Mouse (Mus musculus) heart, embryonic 11.5 days (tissue): ENCODE measurements at regions not wholly inside any gene's neighbourhood (a gene's known extent, or its start where the extent isn't known, plus 50 kb on each side); places are given as distances from the start of the nearest gene placed in this dataset.

Source experiments
- ATAC-seq: fragments of 200-750 bp; cut with Nextera tagmentation; replicated peaks from 2 replicates; pipeline ENCODE4 v1.8.0; 2017; ENCODE audit warnings: moderate library complexity; ENCODE audit not compliant: insufficient number of reproducible peaks, low FRiP score, low TSS enrichment
- H3K27ac ChIP-seq: fragments of 300-500 bp; sonication (generic); 2 replicates; pipeline ENCODE4 v1.5.1; 2014; ENCODE audit warnings: mild to moderate bottlenecking, low read depth, low read length
- H3K27me3 ChIP-seq: fragments of 300-500 bp; sonication (generic); 2 replicates; pipeline ENCODE4 v1.6.1; 2014; ENCODE audit warnings: mild to moderate bottlenecking, low read length, mixed read lengths; ENCODE audit not compliant: control insufficient read depth, insufficient read depth
- H3K36me3 ChIP-seq: fragments of 300-500 bp; sonication (generic); 2 replicates; pipeline ENCODE4 v1.6.1; 2014; ENCODE audit warnings: mild to moderate bottlenecking, low read length, moderate library complexity, mixed read lengths; ENCODE audit not compliant: control insufficient read depth, insufficient read depth
- H3K4me1 ChIP-seq: fragments of 300-500 bp; sonication (generic); 2 replicates; pipeline ENCODE4 v1.6.1; 2014; ENCODE audit warnings: low read length; ENCODE audit not compliant: control insufficient read depth, insufficient read depth
- H3K4me2 ChIP-seq: fragments of 300-500 bp; sonication (generic); 2 replicates; pipeline ENCODE4 v1.6.1; 2014; ENCODE audit warnings: mild to moderate bottlenecking, moderate library complexity
- H3K4me3 ChIP-seq: fragments of 300-500 bp; sonication (generic); 2 replicates; pipeline ENCODE4 v1.5.1; 2014; ENCODE audit warnings: low read depth, low read length
- H3K9ac ChIP-seq: fragments of 300-500 bp; sonication (generic); 2 replicates; pipeline ENCODE4 v1.6.1; 2014; ENCODE audit warnings: mild to moderate bottlenecking, low read depth, low read length, moderate library complexity
- H3K9me3 ChIP-seq: fragments of 300-500 bp; sonication (generic); replicated peaks from 2 replicates; pipeline ENCODE4 v1.6.1; 2016; ENCODE audit warnings: low read length; ENCODE audit not compliant: control insufficient read depth
- WGBS: fragments of 180-500 bp; shearing (Covaris S2); extraction: QIAGEN DNeasy Blood & Tissue Kit; methylation state at CpG from one replicate; pipeline ENCODE4 v1.1.7; 2014; ENCODE audit not compliant: insufficient replicate concordance; 5-methylcytosine and 5-hydroxymethylcytosine counted together

DNA sequence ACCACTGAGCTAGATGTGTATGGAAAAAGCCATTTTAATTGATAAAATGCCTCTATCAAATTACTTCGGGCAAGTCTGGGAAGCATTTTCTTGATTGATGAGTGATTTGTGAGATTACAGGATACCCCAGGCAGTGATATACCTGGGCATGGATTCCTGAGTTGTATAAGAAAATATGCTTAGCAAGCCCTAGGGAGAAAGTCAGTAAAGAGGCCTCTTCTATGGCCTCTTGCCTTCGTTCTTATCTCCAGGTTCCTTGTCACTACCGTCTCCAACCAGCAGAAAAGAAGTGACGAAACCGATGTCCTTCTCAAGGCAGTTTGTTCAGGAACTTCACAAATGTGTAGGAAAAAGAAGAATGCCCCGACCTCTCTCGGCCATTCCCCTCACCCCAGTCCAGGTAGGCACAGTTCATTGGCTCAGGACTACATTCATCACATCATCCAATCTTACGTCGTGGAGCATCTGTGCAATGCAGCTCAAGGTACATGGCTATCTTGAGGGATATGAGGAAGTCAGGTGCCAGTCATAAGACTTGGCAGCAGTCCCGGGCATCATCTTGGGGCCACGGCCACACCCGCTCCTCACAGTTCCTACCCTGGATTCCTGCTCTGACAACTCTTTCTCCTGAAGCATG lies 310.2 kb downstream of the Cdh11 start:
- Histone ChIP-seq H3K36me3 (no peaks in the 10 kb centered on the region), H3K27ac (no peak overlapping the region), H3K27me3 (no peaks in the 10 kb centered on the region), H3K4me1 (no peaks in the 10 kb centered on the region), H3K4me3 (no peak overlapping the region), H3K9ac (no peak overlapping the region), H3K9me3 (no peaks in the 10 kb centered on the region), H3K4me2 (no peak overlapping the region)
- WGBS = 82% methylated on average over 12 of the region's 12 CpGs
- no peak for ATAC-seq

DNA sequence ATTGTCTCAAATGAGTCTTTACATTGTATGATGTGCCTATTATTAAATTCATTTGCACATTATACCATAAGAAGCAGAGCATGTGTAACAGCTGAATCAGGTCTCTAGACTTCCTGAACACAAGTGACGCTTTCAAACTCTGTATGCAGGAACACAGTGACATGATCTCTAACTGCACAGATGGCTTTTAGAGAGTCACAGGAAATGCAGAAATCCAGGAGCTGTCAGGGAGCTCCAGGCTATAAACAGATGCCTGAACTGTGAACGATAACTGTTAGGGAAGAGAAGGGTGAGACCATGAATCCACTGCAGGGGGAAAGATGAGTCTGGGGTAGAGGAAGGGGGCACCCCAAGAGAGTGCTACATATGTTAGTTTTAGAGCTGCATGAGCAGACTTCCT lies 311.2 kb downstream of the Cdh11 start:
- no peak overlapping the region for H3K27ac ChIP-seq
- no peak for ATAC-seq
- no peaks in the 10 kb centered on the region for H3K36me3 ChIP-seq
- no peak overlapping the region for H3K4me3 ChIP-seq
- no peaks in the 10 kb centered on the region for H3K27me3 ChIP-seq
- H3K9ac ChIP-seq = no peak overlapping the region
- no peaks in the 10 kb centered on the region for H3K9me3 ChIP-seq
- 65% methylated on average over 2 of the region's 2 CpGs for WGBS
- no peak overlapping the region for H3K4me2 ChIP-seq
- H3K4me1 ChIP-seq = no peaks in the 10 kb centered on the region

DNA sequence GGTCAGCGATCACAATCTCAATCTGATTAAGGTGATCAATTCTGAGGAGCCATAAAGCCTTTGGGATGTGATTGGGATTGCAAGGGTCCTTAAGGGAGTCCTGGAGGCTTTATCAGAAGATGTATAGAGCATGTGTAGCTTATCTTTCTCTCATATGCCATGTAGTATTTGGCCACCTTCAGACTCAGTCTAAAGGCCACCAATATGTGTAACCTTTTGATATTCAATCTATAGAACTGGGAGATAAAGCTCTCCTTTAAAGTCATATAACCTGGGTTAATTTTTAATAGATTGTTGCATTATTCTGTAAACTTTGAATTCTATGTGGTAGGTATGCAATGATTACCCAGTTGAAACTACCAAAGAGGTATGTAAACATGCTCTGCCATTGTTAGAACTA lies 314.1 kb downstream of the Cdh11 start:
- H3K36me3 ChIP-seq = no peaks in the 10 kb centered on the region
- no peaks in the 10 kb centered on the region for H3K9me3 ChIP-seq
- no peaks in the 10 kb centered on the region for H3K27me3 ChIP-seq
- WGBS = 86% methylated on average over 1 of the region's 1 CpGs
- H3K4me3 ChIP-seq = no peak overlapping the region
- ATAC-seq = no peak
- H3K9ac ChIP-seq = no peak overlapping the region
- no peak overlapping the region for H3K27ac ChIP-seq
- H3K4me2 ChIP-seq = no peak overlapping the region
- no peaks in the 10 kb centered on the region for H3K4me1 ChIP-seq

GRCm38 (mm10) chr8:102462601-102463000 lies 322.8 kb downstream of the Cdh11 start:
- Histone ChIP-seq H3K4me3 (no peak overlapping the region), H3K27me3 (no peaks in the 10 kb centered on the region), H3K4me1 (no peaks in the 10 kb centered on the region), H3K4me2 (no peak overlapping the region), H3K9ac (no peak overlapping the region), H3K27ac (no peak overlapping the region), H3K9me3 (no peaks in the 10 kb centered on the region), H3K36me3 (no peaks in the 10 kb centered on the region)
- WGBS = 88% methylated on average over 2 of the region's 2 CpGs
- no peak for ATAC-seq

- Histone ChIP-seq H3K36me3 (no peaks in the 10 kb centered on the region), H3K4me3 (no peak overlapping the region), H3K9ac (no peak overlapping the region), H3K9me3 (no peaks in the 10 kb centered on the region), H3K4me2 (no peak overlapping the region), H3K27ac (no peak overlapping the region), H3K27me3 (no peaks in the 10 kb centered on the region), H3K4me1 (no peaks in the 10 kb centered on the region)
- no peak for ATAC-seq
- 82% methylated on average over 4 of the region's 4 CpGs for WGBS
Observed at GRCm38 (mm10) chr8:102443006-102443405, 342.4 kb downstream of the Cdh11 start.

DNA sequence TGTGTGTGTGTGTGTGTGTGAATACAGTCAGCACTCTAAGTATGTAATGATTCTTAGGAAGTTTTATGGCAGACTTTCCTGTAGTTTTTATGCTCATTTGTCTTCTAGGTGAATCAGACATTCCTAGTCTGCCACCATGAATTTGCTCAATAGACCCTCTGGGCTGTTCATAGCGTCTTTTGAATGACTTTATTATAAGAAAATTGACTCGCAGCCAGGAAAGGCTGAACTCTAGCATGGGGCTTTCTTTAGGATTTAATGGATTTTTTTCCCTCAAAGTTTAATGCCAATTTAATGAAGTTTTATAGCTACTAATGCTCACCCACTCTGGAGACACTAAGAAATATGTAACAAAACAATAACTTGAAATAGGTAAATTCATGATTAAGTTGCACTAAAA lies 363.6 kb downstream of the Cdh11 start:
- H3K36me3 ChIP-seq = no peaks in the 10 kb centered on the region
- no peak overlapping the region for H3K27ac ChIP-seq
- no peaks in the 10 kb centered on the region for H3K27me3 ChIP-seq
- H3K9ac ChIP-seq = no peak overlapping the region
- 70% methylated on average over 2 of the region's 2 CpGs for WGBS
- no peaks in the 10 kb centered on the region for H3K9me3 ChIP-seq
- H3K4me3 ChIP-seq = no peak overlapping the region
- no peaks in the 10 kb centered on the region for H3K4me1 ChIP-seq
- H3K4me2 ChIP-seq = no peak overlapping the region
- no peak for ATAC-seq

DNA sequence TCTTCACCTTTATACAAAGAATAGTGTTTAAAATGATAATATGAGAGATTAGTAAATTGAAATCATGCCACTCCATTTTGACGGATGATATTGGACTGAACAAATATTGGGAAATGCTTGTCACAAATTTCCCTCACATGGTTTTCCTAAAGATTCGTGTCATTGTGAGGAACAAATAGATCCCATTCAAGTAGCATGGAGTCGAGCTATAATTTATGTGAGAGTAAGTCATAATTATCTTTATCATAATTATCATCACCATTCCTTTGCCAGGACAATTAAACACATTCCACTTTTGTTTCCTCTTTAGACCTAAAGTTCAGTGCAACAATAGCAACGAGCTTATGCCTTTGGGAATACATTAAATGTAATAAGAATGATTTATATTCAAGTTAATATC lies 370.5 kb downstream of the Cdh11 start:
- no peak for ATAC-seq
- no peak overlapping the region for H3K9ac ChIP-seq
- H3K27me3 ChIP-seq = no peaks in the 10 kb centered on the region
- H3K4me1 ChIP-seq = no peaks in the 10 kb centered on the region
- no peak overlapping the region for H3K4me3 ChIP-seq
- H3K27ac ChIP-seq = no peak overlapping the region
- WGBS = 64% methylated on average over 4 of the region's 4 CpGs
- H3K36me3 ChIP-seq = no peaks in the 10 kb centered on the region
- H3K4me2 ChIP-seq = no peak overlapping the region
- H3K9me3 ChIP-seq = no peaks in the 10 kb centered on the region

GRCm38 (mm10) chr8:102413446-102413845 lies 372.0 kb downstream of the Cdh11 start:
- no peaks in the 10 kb centered on the region for H3K9me3 ChIP-seq
- H3K27me3 ChIP-seq = no peaks in the 10 kb centered on the region
- no peak overlapping the region for H3K4me2 ChIP-seq
- 88% methylated on average over 5 of the region's 5 CpGs for WGBS
- H3K27ac ChIP-seq = no peak overlapping the region
- H3K36me3 ChIP-seq = no peaks in the 10 kb centered on the region
- no peaks in the 10 kb centered on the region for H3K4me1 ChIP-seq
- ATAC-seq = no peak
- H3K9ac ChIP-seq = no peak overlapping the region
- no peak overlapping the region for H3K4me3 ChIP-seq

DNA sequence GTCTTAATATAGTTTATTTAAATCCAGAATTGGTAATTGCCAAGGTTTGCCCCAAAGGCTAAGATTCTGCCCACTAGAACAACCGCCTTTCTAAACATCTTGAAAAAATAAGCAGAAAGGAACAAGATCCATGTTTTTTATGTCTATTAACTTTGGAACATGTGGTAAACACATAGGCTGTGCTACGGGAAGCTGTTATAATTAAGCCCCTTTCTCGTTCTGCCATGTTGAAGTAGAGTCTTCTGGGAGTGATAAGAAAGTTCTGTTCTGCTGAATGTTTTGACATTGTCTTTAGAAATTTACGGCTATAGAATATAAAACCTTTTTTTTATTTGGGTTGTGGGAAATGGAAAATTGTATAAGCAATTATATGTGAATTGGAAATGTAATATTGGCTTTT lies 397.9 kb downstream of the Cdh11 start:
- WGBS = 79% methylated on average over 4 of the region's 4 CpGs
- H3K36me3 ChIP-seq = no peaks in the 10 kb centered on the region
- no peak overlapping the region for H3K9ac ChIP-seq
- H3K4me3 ChIP-seq = no peak overlapping the region
- no peaks in the 10 kb centered on the region for H3K9me3 ChIP-seq
- no peak for ATAC-seq
- no peaks in the 10 kb centered on the region for H3K27me3 ChIP-seq
- no peak overlapping the region for H3K4me2 ChIP-seq
- no peaks in the 10 kb centered on the region for H3K4me1 ChIP-seq
- no peak overlapping the region for H3K27ac ChIP-seq
